Mouse (Mus musculus): Measurements from ENCODE around the gene Dbx2.

Gene Dbx2

DNA sequence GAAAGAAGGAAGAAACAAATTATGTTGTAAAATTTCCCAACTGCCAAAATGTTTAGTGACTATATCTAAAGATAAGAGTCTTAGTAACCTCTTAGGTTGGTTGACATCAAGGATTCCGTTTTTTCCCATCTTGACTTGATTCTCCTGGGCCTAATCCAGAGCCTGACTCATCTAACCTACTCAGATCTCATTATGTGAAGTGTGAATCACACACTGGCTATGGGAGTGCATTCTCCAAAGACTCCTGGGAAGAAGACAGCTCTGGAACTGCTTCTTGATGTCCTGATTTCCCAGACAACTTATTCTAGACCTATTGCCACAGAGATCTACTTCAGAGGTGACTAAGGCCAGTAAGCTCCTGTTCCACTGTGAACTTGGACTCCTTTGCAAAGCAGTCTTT, 43.2 kb downstream of the Dbx2 start:
- no peak for DNase-seq

GRCm38 (mm10) chr15:95601179-95601578, 54.6 kb downstream of the Dbx2 start:
- DNase-seq, result no peak

GRCm38 (mm10) chr15:95598630-95599029, 57.1 kb downstream of the Dbx2 start:
- peak; percentile 11 for DNase-seq

DNA sequence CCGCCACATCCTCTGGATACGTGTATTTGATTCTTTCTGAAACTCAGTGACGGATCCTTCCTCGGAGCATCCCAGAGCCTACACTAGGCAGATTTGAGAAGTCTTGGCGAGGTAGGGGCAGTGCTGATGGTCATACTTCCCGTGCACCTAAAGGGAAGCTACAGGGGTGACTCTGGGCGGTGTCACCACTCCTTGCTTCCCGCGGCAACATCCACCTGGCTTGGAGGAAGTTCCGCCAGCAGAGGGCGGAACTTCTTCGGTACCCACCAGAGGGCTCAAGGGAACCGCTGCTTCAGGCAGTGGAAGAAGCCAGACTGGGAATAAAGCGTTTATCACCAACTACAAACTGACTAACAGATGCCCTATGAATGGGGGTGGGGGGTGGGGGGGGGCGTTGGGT, 68.9 kb downstream of the Dbx2 start:
- no peak for DNase-seq

DNA sequence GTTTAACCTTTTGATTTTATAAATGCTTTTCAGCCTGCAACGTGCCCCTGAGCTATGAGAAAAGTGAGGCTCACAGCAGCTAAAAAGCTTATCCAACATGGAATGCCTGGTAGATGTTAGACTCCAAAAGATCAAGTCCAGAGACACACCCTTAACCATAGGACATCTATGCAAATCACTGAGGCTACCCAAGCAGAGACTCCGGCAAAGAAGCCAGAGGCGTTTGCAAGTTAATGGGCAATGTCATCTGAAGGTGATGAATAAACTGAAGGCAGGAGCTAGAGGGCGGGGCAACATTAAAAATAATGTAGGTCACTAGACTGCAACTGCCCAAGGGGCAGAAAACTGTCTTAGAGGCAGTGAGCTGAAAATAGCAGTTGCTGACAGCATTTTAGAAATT, 70.9 kb downstream of the Dbx2 start:
- no peak for DNase-seq

DNA sequence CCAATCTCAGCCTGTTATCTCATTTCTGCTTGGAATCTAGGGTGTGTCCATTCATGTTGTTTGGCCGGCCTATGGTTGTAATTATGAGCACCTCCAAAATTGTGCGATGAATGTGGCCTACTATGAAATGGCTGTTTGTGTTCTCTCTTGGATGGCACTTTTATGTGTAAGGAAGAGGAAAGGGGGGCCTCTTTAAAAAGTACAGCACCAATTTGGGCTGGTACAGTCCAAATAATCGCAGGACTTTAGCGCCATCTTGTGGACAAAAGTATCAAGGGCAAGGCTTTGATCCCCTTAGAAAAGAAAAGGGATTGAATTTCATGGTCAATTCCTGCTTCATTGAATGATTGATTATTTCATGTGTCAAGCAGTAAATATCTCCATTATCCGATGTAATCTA, 81.1 kb downstream of the Dbx2 start:
- DNase-seq, result peak; percentile 13
